Mouse (Mus musculus): Measurements from ENCODE around the gene P4ha1. TPM values are rescaled to one million over a fixed set of nuclear protein-coding genes. Genes with fewer than 3 reads are reported as not detected.

P4ha1 gene
- polyA plus RNA-seq, 1 experiment from 2014 or later, result 46.1 TPM

GRCm38 (mm10) chr10:59410264-59410663 is 87.2 kb downstream of the P4ha1 start:
- Histone ChIP-seq H3K9ac (no peak overlapping the region), H3K27me3 (replicated peaks) (no peaks in the 10 kb centered on the region), H3K4me3 (no peak overlapping the region), H3K4me1 (no peaks in the 10 kb centered on the region), H3K4me2 (no peak overlapping the region), H3K27ac (replicated peaks) (no peak overlapping the region), H3K36me3 (no peaks in the 10 kb centered on the region), H3K9me3 (no peaks in the 10 kb centered on the region)
- WGBS, result 72% methylated on average over 12 of the region's 12 CpGs
- no peak for ATAC-seq (ENCODE audit: extremely low read depth, insufficient number of reproducible peaks, low FRiP score, low TSS enrichment)

- Histone ChIP-seq H3K4me1 (peaks cover 9% of the 10 kb centered on the region; the same call in 1 of the 2 replicates), H3K27ac (replicated peaks) (no peak overlapping the region), H3K36me3 (no peaks in the 10 kb centered on the region), H3K27me3 (replicated peaks) (no peaks in the 10 kb centered on the region), H3K4me3 (no peak overlapping the region), H3K9me3 (no peaks in the 10 kb centered on the region), H3K4me2 (no peak overlapping the region), H3K9ac (no peak overlapping the region)
- WGBS, result 84% methylated on average over 4 of the region's 4 CpGs
- ATAC-seq (ENCODE audit: extremely low read depth, insufficient number of reproducible peaks, low FRiP score, low TSS enrichment), result no peak
Observed at GRCm38 (mm10) chr10:59413711-59414110, 90.6 kb downstream of the P4ha1 start.

DNA sequence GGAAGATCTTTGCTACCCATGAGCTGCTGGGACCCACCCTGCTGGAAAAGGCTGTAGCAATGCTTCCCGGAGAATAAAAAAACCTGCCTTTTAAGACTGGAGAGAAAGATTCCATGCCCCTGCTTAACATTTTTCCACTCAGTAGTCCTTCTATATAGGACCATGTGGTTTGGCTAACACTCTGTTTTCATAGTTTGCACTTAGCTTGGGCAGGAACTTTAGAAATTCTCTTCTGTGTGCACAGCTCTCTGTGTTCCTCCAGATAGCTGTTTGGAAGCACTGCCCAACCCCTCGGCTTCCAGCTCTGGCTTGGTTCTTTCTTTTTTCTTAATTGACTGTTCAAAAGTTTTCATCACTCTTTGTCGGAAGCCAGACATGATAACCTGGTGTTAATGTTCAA is 93.5 kb downstream of the P4ha1 start:
- Histone ChIP-seq H3K36me3 (no peaks in the 10 kb centered on the region), H3K27ac (replicated peaks) (peak overlapping the region; percentile 33), H3K27me3 (replicated peaks) (no peaks in the 10 kb centered on the region), H3K9ac (no peak overlapping the region), H3K4me2 (no peak overlapping the region), H3K4me3 (no peak overlapping the region), H3K4me1 (peaks cover 9% of the 10 kb centered on the region; the same call in 1 of the 2 replicates), H3K9me3 (no peaks in the 10 kb centered on the region)
- no peak for ATAC-seq (ENCODE audit: extremely low read depth, insufficient number of reproducible peaks, low FRiP score, low TSS enrichment)
- WGBS, result 42% methylated on average over 3 of the region's 3 CpGs

DNA sequence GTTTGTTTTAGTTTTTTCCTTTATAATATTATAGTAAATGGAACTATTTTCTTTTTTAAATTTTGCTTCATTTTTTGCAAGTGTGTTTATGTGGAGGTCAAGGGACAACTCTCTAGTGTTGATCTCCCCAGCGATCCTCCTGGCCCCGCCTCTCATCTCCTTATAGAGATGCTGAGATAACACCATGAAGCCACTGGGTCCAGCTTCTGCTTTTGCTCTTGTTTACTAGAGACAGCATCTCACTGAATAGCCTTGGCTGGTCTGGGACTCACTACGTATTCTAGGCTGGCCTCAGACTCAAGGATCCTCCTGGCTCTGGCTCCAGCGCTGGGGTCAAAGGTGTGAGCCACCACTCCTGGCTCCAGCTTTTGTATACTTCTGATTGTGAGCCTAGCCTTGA is 96.4 kb downstream of the P4ha1 start:
- Histone ChIP-seq H3K4me2 (no peak overlapping the region), H3K9me3 (no peaks in the 10 kb centered on the region), H3K36me3 (no peaks in the 10 kb centered on the region), H3K9ac (no peak overlapping the region), H3K27ac (replicated peaks) (no peak overlapping the region), H3K4me1 (peaks cover 13% of the 10 kb centered on the region; the same call in 1 of the 2 replicates), H3K27me3 (replicated peaks) (no peaks in the 10 kb centered on the region), H3K4me3 (no peak overlapping the region)
- no peak for ATAC-seq (ENCODE audit: extremely low read depth, insufficient number of reproducible peaks, low FRiP score, low TSS enrichment)
- 82% methylated on average over 4 of the region's 4 CpGs for WGBS

Other genes with a start within 250 kb of the P4ha1 start
- 36.1 and 36.5 TPM in 2 replicates for gene Sept10, start 101.4 kb upstream of the P4ha1 start, polyA plus RNA-seq (2015; fragmentation: Nextera tagmentation; extraction: Ambion mirVana)
- gene Sowahc, start 101.3 kb upstream of the P4ha1 start, polyA plus RNA-seq (2015; fragmentation: Nextera tagmentation; extraction: Ambion mirVana), result 2.6 and 2.7 TPM in 2 replicates
- gene Gm10273, start 72.3 kb downstream of the P4ha1 start, polyA plus RNA-seq (2015; fragmentation: Nextera tagmentation; extraction: Ambion mirVana), result 3.7 TPM in 1 of 2 replicates, not detected in the other
- gene Pla2g12b, start 80.4 kb downstream of the P4ha1 start, polyA plus RNA-seq (2015; fragmentation: Nextera tagmentation; extraction: Ambion mirVana), result 1.1 and 2.1 TPM in 2 replicates
- 5.4 and 5.6 TPM in 2 replicates for gene Oit3, start 118.5 kb downstream of the P4ha1 start, polyA plus RNA-seq (2015; fragmentation: Nextera tagmentation; extraction: Ambion mirVana)

Measured in heart, embryonic 13.5 days (tissue).